Mouse (Mus musculus) myocyte (in vitro differentiated cells): ENCODE results near the gene Rpl31.

Experiments
- CEBPB ChIP-seq: IDR thresholded peaks from 2 replicates; pipeline ENCODE4 v1.6.1; 2011; ENCODE audit warnings: mild to moderate bottlenecking, moderate library complexity; ENCODE audit not compliant: poor library complexity, insufficient read depth, severe bottlenecking
- E2F4 ChIP-seq: IDR thresholded peaks from one replicate; pipeline ENCODE4 v1.6.1; 2011; ENCODE audit warnings: mild to moderate bottlenecking, control low read depth, moderate library complexity; ENCODE audit not compliant: insufficient read depth
- MAX ChIP-seq: IDR thresholded peaks from one replicate; pipeline ENCODE4 v1.6.1; 2011; ENCODE audit warnings: low read depth, mild to moderate bottlenecking, control low read depth
- MYOG ChIP-seq, 3 experiments: IDR thresholded peaks; one replicate each; pipeline ENCODE4 v1.6.1; 2011; ENCODE audit warnings: control low read depth in 2 of 3, low read depth in 2 of 3, mild to moderate bottlenecking in 2 of 3; ENCODE audit not compliant: insufficient read length in 2 of 3, control insufficient read depth in 1 of 3, insufficient read depth in 1 of 3
- POLR2A ChIP-seq: IDR thresholded peaks from one replicate; pipeline ENCODE4 v1.6.1; 2011; ENCODE audit warnings: low read depth, mild to moderate bottlenecking, control low read depth, moderate library complexity; ENCODE audit not compliant: insufficient read length
- POLR2AphosphoS2 ChIP-seq: IDR thresholded peaks from one replicate; pipeline ENCODE4 v1.6.1; 2011; ENCODE audit warnings: low read depth, control low read depth; ENCODE audit not compliant: insufficient read length
- TCF12 ChIP-seq: IDR thresholded peaks from one replicate; pipeline ENCODE4 v1.6.1; 2011; ENCODE audit warnings: mild to moderate bottlenecking, control low read depth; ENCODE audit not compliant: poor library complexity, insufficient read depth, severe bottlenecking
- TCF3 ChIP-seq: IDR thresholded peaks from one replicate; pipeline ENCODE4 v1.6.1; 2011; ENCODE audit warnings: low read depth, control low read depth; ENCODE audit not compliant: insufficient read length
- USF1 ChIP-seq: IDR thresholded peaks from one replicate; pipeline ENCODE4 v1.6.1; 2011; ENCODE audit warnings: low read depth, mild to moderate bottlenecking, control low read depth, moderate library complexity

DNA sequence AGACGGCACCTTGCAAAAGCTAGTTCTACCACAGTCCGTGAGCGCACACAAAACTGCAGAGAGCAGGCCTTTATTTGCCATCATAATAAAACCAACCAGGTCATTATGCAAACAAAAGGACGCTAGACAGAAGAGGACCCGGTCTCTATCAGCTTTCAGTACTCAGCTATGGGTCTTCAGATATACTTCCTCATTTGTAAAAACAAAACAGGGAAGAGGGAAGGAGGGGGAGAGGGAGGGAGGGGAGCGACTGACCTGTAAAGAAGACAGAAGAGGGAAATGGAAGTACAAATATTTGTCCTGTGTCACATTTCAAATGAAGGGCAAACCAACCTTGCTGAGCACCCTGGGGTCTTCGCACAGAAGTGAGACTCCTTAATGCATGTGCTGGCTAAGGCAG lies 41.0 kb downstream of the Rpl31 start:
- TF ChIP-seq POLR2AphosphoS2 (no peak), POLR2A (no peak), MYOG (IDR thresholded peaks at IDR 0.05; ENCODE audit: control insufficient read depth in 1 of 3, insufficient read depth in 1 of 3, insufficient read length in 2 of 3, low read depth in 2 of 3) (no peak), MAX (no peak), TCF3 (no peak), E2F4 (no peak), USF1 (no peak), TCF12 (no peak), CEBPB (no peak)
